Mouse (Mus musculus) embryonic facial prominence, embryonic 10.5 days (tissue): ENCODE data around the gene Cbl. TPM values are rescaled to one million over a fixed set of nuclear protein-coding genes. Genes with fewer than 3 reads are reported as not detected.
A peak's percentile ranks its signal among the peaks of the same experiment; 100 is the strongest.

ENCODE experiments used
- DNase-seq: peaks from one replicate; pipeline ENCODE4 v3.0.0-alpha.2; 2017; ENCODE audit warnings: low spot score
- H3K27ac ChIP-seq: fragments of 300-500 bp; sonication (generic); replicated peaks from 2 replicates; pipeline ENCODE4 v1.5.1; 2016; ENCODE audit warnings: mild to moderate bottlenecking
- H3K27me3 ChIP-seq: fragments of 300-500 bp; sonication (generic); replicated peaks from 2 replicates; pipeline ENCODE4 v1.6.1; 2016; ENCODE audit warnings: low read depth, mild to moderate bottlenecking; ENCODE audit not compliant: poor library complexity, severe bottlenecking
- H3K36me3 ChIP-seq: fragments of 300-500 bp; sonication (generic); replicated peaks from 2 replicates; pipeline ENCODE4 v1.6.1; 2016; ENCODE audit warnings: mild to moderate bottlenecking, moderate library complexity
- H3K4me1 ChIP-seq: fragments of 300-500 bp; sonication (generic); 2 replicates; pipeline ENCODE4 v1.6.1; 2016
- H3K4me3 ChIP-seq: fragments of 300-500 bp; sonication (generic); 2 replicates; pipeline ENCODE4 v1.5.1; 2016; ENCODE audit warnings: mild to moderate bottlenecking, moderate library complexity
- H3K9me3 ChIP-seq: fragments of 300-500 bp; sonication (generic); 2 replicates; pipeline ENCODE4 v1.6.1; 2016; ENCODE audit warnings: mild to moderate bottlenecking
- WGBS: fragments of 180-500 bp; shearing (Covaris S2); methylation state at CpG from one replicate; pipeline ENCODE4 v1.1.7; 2016; 5-methylcytosine and 5-hydroxymethylcytosine counted together
- polyA plus RNA-seq: library from polyadenylated mRNA; unstranded; fragments of >200 nt; fragmentation: Nextera tagmentation; extraction: Ambion mirVana; gene quantifications from 2 replicates; pipeline ENCODE4 v1.2.1, GENCODE M21; 2016

Cbl gene
- polyA plus RNA-seq, 1 experiment from 2014 or later, result 25.5 TPM

GRCm38 (mm10) chr9:44199166-44199565 lies 34.7 kb downstream of the Cbl start:
- H3K4me1 ChIP-seq, result no peaks in the 10 kb centered on the region
- peaks cover 75% of the 10 kb centered on the region for H3K36me3 ChIP-seq
- 88% methylated on average over 3 of the region's 3 CpGs for WGBS

GRCm38 (mm10) chr9:44196354-44196753 lies 37.5 kb downstream of the Cbl start:
- H3K9me3 ChIP-seq, result no peaks in the 10 kb centered on the region
- 94% methylated on average over 4 of the region's 4 CpGs for WGBS
- H3K27ac ChIP-seq, result no peak overlapping the region
- no peak overlapping the region for H3K4me3 ChIP-seq
- peaks cover 77% of the 10 kb centered on the region for H3K36me3 ChIP-seq
- H3K27me3 ChIP-seq, result no peaks in the 10 kb centered on the region
- H3K4me1 ChIP-seq, result no peaks in the 10 kb centered on the region
- no peak for DNase-seq

More at GRCm38 (mm10) chr9:44199166-44199565, 34.7 kb downstream of the Cbl start:
- Histone ChIP-seq H3K9me3 (no peaks in the 10 kb centered on the region), H3K27me3 (no peaks in the 10 kb centered on the region), H3K4me3 (no peak overlapping the region), H3K27ac (no peak overlapping the region)
- no peak for DNase-seq

GRCm38 (mm10) chr9:44194000-44194399 lies 39.8 kb downstream of the Cbl start:
- 90% methylated on average over 1 of the region's 1 CpGs for WGBS
- Histone ChIP-seq H3K9me3 (no peaks in the 10 kb centered on the region), H3K27ac (no peak overlapping the region), H3K36me3 (peaks cover 54% of the 10 kb centered on the region), H3K27me3 (no peaks in the 10 kb centered on the region), H3K4me1 (no peaks in the 10 kb centered on the region), H3K4me3 (no peak overlapping the region)
- DNase-seq, result no peak

- Histone ChIP-seq H3K27ac (no peak overlapping the region), H3K27me3 (no peaks in the 10 kb centered on the region), H3K9me3 (no peaks in the 10 kb centered on the region), H3K4me3 (no peak overlapping the region), H3K4me1 (no peaks in the 10 kb centered on the region), H3K36me3 (peaks cover 42% of the 10 kb centered on the region)
- DNase-seq, result no peak
- 94% methylated on average over 5 of the region's 5 CpGs for WGBS
Observed at GRCm38 (mm10) chr9:44192794-44193193, 41.1 kb downstream of the Cbl start.

GRCm38 (mm10) chr9:44192312-44192711 lies 41.5 kb downstream of the Cbl start:
- H3K9me3 ChIP-seq, result no peaks in the 10 kb centered on the region
- 94% methylated on average over 3 of the region's 3 CpGs for whole genome bisulfite sequencing
- H3K27me3 ChIP-seq, result no peaks in the 10 kb centered on the region
- H3K4me3 ChIP-seq, result no peak overlapping the region
- H3K27ac ChIP-seq, result no peak overlapping the region
- H3K36me3 ChIP-seq, result peaks cover 37% of the 10 kb centered on the region
- H3K4me1 ChIP-seq, result no peaks in the 10 kb centered on the region
- DNase-seq, result no peak

GRCm38 (mm10) chr9:44191166-44191565 lies 42.7 kb downstream of the Cbl start:
- Histone ChIP-seq H3K4me3 (no peak overlapping the region), H3K9me3 (no peaks in the 10 kb centered on the region), H3K27ac (no peak overlapping the region), H3K27me3 (no peaks in the 10 kb centered on the region), H3K4me1 (no peaks in the 10 kb centered on the region), H3K36me3 (peaks cover 29% of the 10 kb centered on the region)
- DNase-seq, result no peak
- WGBS, result 80% methylated on average over 3 of the region's 3 CpGs

- H3K4me1 ChIP-seq, result 0 out of 2 replicates have a peak, but pooled peaks cover 4% of the 10 kb centered on the region
- no peak for DNase-seq
- 83% methylated on average over 12 of the region's 12 CpGs for WGBS
- H3K36me3 ChIP-seq, result 0 out of 2 replicates have a peak, but pooled peaks cover 11% of the 10 kb centered on the region
- H3K4me3 ChIP-seq, result no peak overlapping the region
- H3K27me3 ChIP-seq, result no peaks in the 10 kb centered on the region
- H3K27ac ChIP-seq, result no peak overlapping the region
- no peaks in the 10 kb centered on the region for H3K9me3 ChIP-seq
Observed at GRCm38 (mm10) chr9:44188223-44188622, 45.6 kb downstream of the Cbl start.

- no peak overlapping the region for H3K4me3 ChIP-seq
- peaks cover 34% of the 10 kb centered on the region for H3K36me3 ChIP-seq
- DNase-seq, result no peak
- WGBS, result 92% methylated on average over 3 of the region's 3 CpGs
- H3K27ac ChIP-seq, result no peak overlapping the region
- H3K4me1 ChIP-seq, result 0 out of 2 replicates have a peak, but pooled peaks cover 4% of the 10 kb centered on the region
- H3K27me3 ChIP-seq, result no peaks in the 10 kb centered on the region
- H3K9me3 ChIP-seq, result peaks cover 11% of the 10 kb centered on the region; the same call in 1 of the 2 replicates
Observed at GRCm38 (mm10) chr9:44182260-44182659, 51.6 kb downstream of the Cbl start.

GRCm38 (mm10) chr9:44181537-44181936 lies 52.3 kb downstream of the Cbl start:
- Histone ChIP-seq H3K27ac (no peak overlapping the region), H3K9me3 (peaks cover 11% of the 10 kb centered on the region; the same call in 1 of the 2 replicates), H3K36me3 (peaks cover 34% of the 10 kb centered on the region), H3K4me3 (no peak overlapping the region), H3K27me3 (no peaks in the 10 kb centered on the region), H3K4me1 (0 out of 2 replicates have a peak, but pooled peaks cover 4% of the 10 kb centered on the region)
- WGBS, result 91% methylated on average over 5 of the region's 5 CpGs
- no peak for DNase-seq

- WGBS, result 97% methylated on average over 12 of the region's 12 CpGs
- Histone ChIP-seq H3K9me3 (peaks cover 11% of the 10 kb centered on the region; the same call in 1 of the 2 replicates), H3K4me1 (no peaks in the 10 kb centered on the region), H3K4me3 (no peak overlapping the region), H3K27ac (no peak overlapping the region), H3K27me3 (no peaks in the 10 kb centered on the region), H3K36me3 (peaks cover 26% of the 10 kb centered on the region)
- DNase-seq, result no peak
Observed at GRCm38 (mm10) chr9:44178811-44179210, 55.0 kb downstream of the Cbl start.

GRCm38 (mm10) chr9:44178389-44178788 lies 55.5 kb downstream of the Cbl start:
- peak; percentile 31 for DNase-seq
- 88% methylated on average over 14 of the region's 14 CpGs for WGBS

GRCm38 (mm10) chr9:44177405-44177804 lies 56.4 kb downstream of the Cbl start:
- no peak for DNase-seq
- 84% methylated on average over 2 of the region's 2 CpGs for WGBS
- H3K27me3 ChIP-seq, result no peaks in the 10 kb centered on the region

More at GRCm38 (mm10) chr9:44178389-44178788, 55.5 kb downstream of the Cbl start:
- H3K36me3 ChIP-seq, result peaks cover 26% of the 10 kb centered on the region
- H3K9me3 ChIP-seq, result peaks cover 11% of the 10 kb centered on the region; the same call in 1 of the 2 replicates
- H3K27me3 ChIP-seq, result no peaks in the 10 kb centered on the region
- H3K4me3 ChIP-seq, result no peak overlapping the region
- H3K4me1 ChIP-seq, result no peaks in the 10 kb centered on the region
- H3K27ac ChIP-seq, result no peak overlapping the region

GRCm38 (mm10) chr9:44175957-44176356 lies 57.9 kb downstream of the Cbl start:
- Histone ChIP-seq H3K4me1 (no peaks in the 10 kb centered on the region), H3K27ac (no peak overlapping the region), H3K9me3 (peaks cover 11% of the 10 kb centered on the region; the same call in 1 of the 2 replicates), H3K36me3 (peaks cover 50% of the 10 kb centered on the region), H3K27me3 (no peaks in the 10 kb centered on the region), H3K4me3 (no peak overlapping the region)
- WGBS, result 90% methylated on average over 1 of the region's 1 CpGs
- DNase-seq, result no peak

More at GRCm38 (mm10) chr9:44177405-44177804, 56.4 kb downstream of the Cbl start:
- Histone ChIP-seq H3K27ac (no peak overlapping the region), H3K4me3 (no peak overlapping the region), H3K36me3 (peaks cover 35% of the 10 kb centered on the region), H3K4me1 (no peaks in the 10 kb centered on the region), H3K9me3 (peaks cover 11% of the 10 kb centered on the region; the same call in 1 of the 2 replicates)
